Mouse (Mus musculus) liver, embryonic 11.5 days (tissue): ENCODE data around the gene Rufy2. TPM values are rescaled to one million over a fixed set of nuclear protein-coding genes. Genes with fewer than 3 reads are reported as not detected.

Experiments
- ATAC-seq: fragments of 200-750 bp; cut with Nextera tagmentation; replicated peaks from 2 replicates; pipeline ENCODE4 v1.8.0; 2017; ENCODE audit warnings: moderate number of reproducible peaks, mild to moderate bottlenecking, moderate TSS enrichment, moderate library complexity; ENCODE audit not compliant: low FRiP score
- DNase-seq: peaks from one replicate; pipeline ENCODE4 v3.0.0-alpha.2; 2017; ENCODE audit warnings: low spot score
- H3K27ac ChIP-seq: fragments of 300-500 bp; sonication (generic); 2 replicates; pipeline ENCODE4 v1.5.1; 2014; ENCODE audit warnings: mild to moderate bottlenecking, low read depth, low read length, control low read depth
- H3K27me3 ChIP-seq: fragments of 300-500 bp; sonication (generic); replicated peaks from 2 replicates; pipeline ENCODE4 v1.6.1; 2014; ENCODE audit warnings: low read length, mixed read lengths; ENCODE audit not compliant: control insufficient read depth, insufficient read depth
- H3K36me3 ChIP-seq: fragments of 300-500 bp; sonication (generic); 2 replicates; pipeline ENCODE4 v1.6.1; 2014; ENCODE audit warnings: mild to moderate bottlenecking, low read length, moderate library complexity, mixed read lengths; ENCODE audit not compliant: control insufficient read depth, insufficient read depth
- H3K4me1 ChIP-seq: fragments of 300-500 bp; sonication (generic); replicated peaks from 2 replicates; pipeline ENCODE4 v1.6.1; 2014; ENCODE audit warnings: low read length, mixed read lengths; ENCODE audit not compliant: control insufficient read depth, insufficient read depth
- H3K4me2 ChIP-seq: fragments of 300-500 bp; sonication (generic); 2 replicates; pipeline ENCODE4 v1.6.1; 2014; ENCODE audit warnings: mild to moderate bottlenecking, control low read depth, moderate library complexity
- H3K4me3 ChIP-seq: fragments of 300-500 bp; sonication (generic); 2 replicates; pipeline ENCODE4 v1.5.1; 2014; ENCODE audit warnings: low read depth, low read length, control low read depth
- H3K9ac ChIP-seq: fragments of 300-500 bp; sonication (generic); 2 replicates; pipeline ENCODE4 v1.6.1; 2014; ENCODE audit warnings: low read depth, low read length, control low read depth
- H3K9me3 ChIP-seq: fragments of 300-500 bp; sonication (generic); 2 replicates; pipeline ENCODE4 v1.6.1; 2016; ENCODE audit warnings: low read length, inconsistent platforms, mixed read lengths; ENCODE audit not compliant: control insufficient read depth
- WGBS: fragments of 180-500 bp; shearing (Covaris S2); extraction: QIAGEN DNeasy Blood & Tissue Kit; methylation state at CpG from one replicate; pipeline ENCODE4 v1.1.7; 2014; 5-methylcytosine and 5-hydroxymethylcytosine counted together
- polyA plus RNA-seq: library from polyadenylated mRNA; unstranded; fragments of >200 nt; fragmentation: Nextera tagmentation; extraction: Ambion mirVana; gene quantifications from 2 replicates; pipeline ENCODE4 v1.2.1, GENCODE M21; 2014

Rufy2 gene
- polyA plus RNA-seq, 1 experiment from 2014 or later: 9.8 TPM

- Histone ChIP-seq H3K4me3 (no peak overlapping the region), H3K9me3 (no peaks in the 10 kb centered on the region), H3K9ac (no peak overlapping the region), H3K36me3 (peaks cover 34% of the 10 kb centered on the region), H3K4me2 (no peak overlapping the region), H3K4me1 (no peaks in the 10 kb centered on the region), H3K27ac (no peak overlapping the region), H3K27me3 (no peaks in the 10 kb centered on the region)
- 78% methylated on average over 16 of the region's 16 CpGs for WGBS
- no peak for DNase-seq
- no peak; the same call in 1 of the 2 replicates for ATAC-seq
Observed at GRCm38 (mm10) chr10:62971821-62972220, 8.2 kb upstream of the Rufy2 start.

GRCm38 (mm10) chr10:62979667-62980038 lies 370 bp upstream of the Rufy2 start:
- Histone ChIP-seq H3K9ac (no peak overlapping the region), H3K4me2 (peak overlapping the region; percentile 90), H3K36me3 (peaks cover 2% of the 10 kb centered on the region; the same call in 1 of the 2 replicates), H3K27me3 (no peaks in the 10 kb centered on the region), H3K4me3 (peak overlapping the region; percentile 93), H3K27ac (no peak overlapping the region), H3K9me3 (no peaks in the 10 kb centered on the region), H3K4me1 (no peaks in the 10 kb centered on the region; the same call in 1 of the 2 replicates)
- DNase-seq: no peak
- WGBS: 16% methylated on average over 10 of the region's 10 CpGs
- ATAC-seq: no peak

- H3K27me3 ChIP-seq: no peaks in the 10 kb centered on the region
- no peak overlapping the region for H3K27ac ChIP-seq
- H3K9ac ChIP-seq: no peak overlapping the region
- DNase-seq (no peak), ATAC-seq (no peak)
- 0 out of 2 replicates have a peak, but pooled peaks cover 5% of the 10 kb centered on the region for H3K36me3 ChIP-seq
- H3K4me2 ChIP-seq: no peak overlapping the region
- H3K4me3 ChIP-seq: no peak overlapping the region
- H3K9me3 ChIP-seq: no peaks in the 10 kb centered on the region
- no peaks in the 10 kb centered on the region; the same call in 1 of the 2 replicates for H3K4me1 ChIP-seq
- 90% methylated on average over 11 of the region's 11 CpGs for WGBS
Observed at GRCm38 (mm10) chr10:62984072-62984471, 4.0 kb downstream of the Rufy2 start.

GRCm38 (mm10) chr10:62984495-62984894 lies 4.5 kb downstream of the Rufy2 start:
- no peaks in the 10 kb centered on the region for H3K27me3 ChIP-seq
- no peak overlapping the region for H3K27ac ChIP-seq
- 0 out of 2 replicates have a peak, but pooled peaks cover 5% of the 10 kb centered on the region for H3K36me3 ChIP-seq
- no peak overlapping the region for H3K4me3 ChIP-seq
- no peak for DNase-seq
- WGBS: 89% methylated on average over 6 of the region's 6 CpGs
- no peak for ATAC-seq
- H3K9me3 ChIP-seq: no peaks in the 10 kb centered on the region
- H3K4me2 ChIP-seq: no peak overlapping the region
- H3K9ac ChIP-seq: no peak overlapping the region
- no peaks in the 10 kb centered on the region; the same call in 1 of the 2 replicates for H3K4me1 ChIP-seq

GRCm38 (mm10) chr10:62987341-62987740 lies 7.3 kb downstream of the Rufy2 start:
- no peak overlapping the region for H3K9ac ChIP-seq
- no peak overlapping the region for H3K4me2 ChIP-seq
- H3K9me3 ChIP-seq: no peaks in the 10 kb centered on the region
- DNase-seq (no peak), ATAC-seq (no peak)
- no peak overlapping the region for H3K27ac ChIP-seq
- 21% methylated on average over 3 of the region's 3 CpGs for WGBS
- 0 out of 2 replicates have a peak, but pooled peaks cover 8% of the 10 kb centered on the region for H3K36me3 ChIP-seq
- H3K4me3 ChIP-seq: no peak overlapping the region
- H3K4me1 ChIP-seq: no peaks in the 10 kb centered on the region
- H3K27me3 ChIP-seq: no peaks in the 10 kb centered on the region

- Histone ChIP-seq H3K9me3 (no peaks in the 10 kb centered on the region), H3K4me1 (no peaks in the 10 kb centered on the region), H3K4me3 (no peak overlapping the region), H3K27me3 (no peaks in the 10 kb centered on the region), H3K36me3 (peaks cover 10% of the 10 kb centered on the region; the same call in 1 of the 2 replicates), H3K27ac (no peak overlapping the region), H3K4me2 (no peak overlapping the region), H3K9ac (no peak overlapping the region)
- DNase-seq: no peak
- no peak for ATAC-seq
- 94% methylated on average over 15 of the region's 15 CpGs for WGBS
Observed at GRCm38 (mm10) chr10:62990636-62991035, 10.6 kb downstream of the Rufy2 start.

- WGBS: 86% methylated on average over 5 of the region's 9 CpGs
- Histone ChIP-seq H3K27ac (no peak overlapping the region), H3K9me3 (no peaks in the 10 kb centered on the region), H3K4me2 (no peak overlapping the region), H3K9ac (no peak overlapping the region), H3K4me3 (no peak overlapping the region), H3K27me3 (no peaks in the 10 kb centered on the region), H3K4me1 (no peaks in the 10 kb centered on the region), H3K36me3 (peaks cover 15% of the 10 kb centered on the region; the same call in 1 of the 2 replicates)
- ATAC-seq: no peak
- DNase-seq: no peak
Observed at GRCm38 (mm10) chr10:62993991-62994390, 14.0 kb downstream of the Rufy2 start.

- 71% methylated on average over 9 of the region's 9 CpGs for WGBS
- no peaks in the 10 kb centered on the region for H3K4me1 ChIP-seq
- no peak overlapping the region for H3K4me3 ChIP-seq
- no peak overlapping the region for H3K27ac ChIP-seq
- H3K27me3 ChIP-seq: no peaks in the 10 kb centered on the region
- H3K9ac ChIP-seq: no peak overlapping the region
- H3K36me3 ChIP-seq: peaks cover 21% of the 10 kb centered on the region
- H3K4me2 ChIP-seq: no peak overlapping the region
- no peaks in the 10 kb centered on the region for H3K9me3 ChIP-seq
- ATAC-seq: peak; percentile 83; the same call in 1 of the 2 replicates
- DNase-seq: no peak
Observed at GRCm38 (mm10) chr10:63000584-63000983, 20.6 kb downstream of the Rufy2 start.

- Histone ChIP-seq H3K4me1 (no peaks in the 10 kb centered on the region), H3K4me2 (no peak overlapping the region), H3K4me3 (no peak overlapping the region), H3K36me3 (peaks cover 16% of the 10 kb centered on the region), H3K27ac (no peak overlapping the region), H3K9me3 (no peaks in the 10 kb centered on the region), H3K27me3 (no peaks in the 10 kb centered on the region), H3K9ac (no peak overlapping the region)
- ATAC-seq: no peak
- DNase-seq: no peak
- 72% methylated on average over 9 of the region's 9 CpGs for WGBS
Observed at GRCm38 (mm10) chr10:63003252-63003651, 23.2 kb downstream of the Rufy2 start.
